Mouse (Mus musculus) testis, adult 2 months (tissue): ENCODE data around the gene Dgat2. TPM values are rescaled to one million over a fixed set of nuclear protein-coding genes. Genes with fewer than 3 reads are reported as not detected.

Experiments used
- H3K27ac ChIP-seq: fragments of 200-500 bp; 2 replicates; pipeline ENCODE4 v1.5.1; 2012; ENCODE audit warnings: low read depth, low read length; ENCODE audit not compliant: control insufficient read depth, insufficient read depth
- H3K27me3 ChIP-seq: fragments of 200-500 bp; 2 replicates; pipeline ENCODE4 v1.6.1; 2012; ENCODE audit warnings: mild to moderate bottlenecking, low read length, moderate library complexity; ENCODE audit not compliant: control insufficient read depth, insufficient read depth
- H3K36me3 ChIP-seq: fragments of 200-500 bp; 2 replicates; pipeline ENCODE4 v1.6.1; 2012; ENCODE audit warnings: mild to moderate bottlenecking, low read length; ENCODE audit not compliant: control insufficient read depth, insufficient read depth
- H3K4me1 ChIP-seq: fragments of 200-500 bp; 2 replicates; pipeline ENCODE4 v1.6.1; 2012; ENCODE audit warnings: low read length; ENCODE audit not compliant: control insufficient read depth, insufficient read depth
- H3K4me3 ChIP-seq: fragments of 200-500 bp; 2 replicates; pipeline ENCODE4 v1.5.1; 2012; ENCODE audit warnings: low read depth, mild to moderate bottlenecking, low read length, moderate library complexity, mixed read lengths; ENCODE audit not compliant: control insufficient read depth
- CTCF ChIP-seq: fragments of 200-500 bp; IDR thresholded peaks from 2 replicates; pipeline ENCODE4 v1.5.1; 2012; ENCODE audit warnings: low read depth, mild to moderate bottlenecking, inconsistent platforms, low read length, moderate library complexity; ENCODE audit not compliant: control insufficient read depth, insufficient read depth, insufficient replicate concordance
- POLR2A ChIP-seq: fragments of 200-500 bp; IDR thresholded peaks from 2 replicates; pipeline ENCODE4 v1.6.1; 2012; ENCODE audit warnings: low read depth, mild to moderate bottlenecking, inconsistent platforms, low read length, moderate library complexity; ENCODE audit not compliant: control insufficient read depth
- polyA plus RNA-seq: library from polyadenylated mRNA; depleted of rRNA; stranded (reverse); fragments of >200 nt; gene quantifications from 2 replicates; pipeline ENCODE4 v1.2.3, GENCODE M21; 2012

Dgat2 gene
- polyA plus RNA-seq, 1 experiment = 315 TPM

- Histone ChIP-seq H3K27ac (no peak overlapping the region), H3K4me3 (no peak overlapping the region)
Observed at GRCm38 (mm10) chr7:99191411-99191810, 8.9 kb upstream of the Dgat2 start.

DNA sequence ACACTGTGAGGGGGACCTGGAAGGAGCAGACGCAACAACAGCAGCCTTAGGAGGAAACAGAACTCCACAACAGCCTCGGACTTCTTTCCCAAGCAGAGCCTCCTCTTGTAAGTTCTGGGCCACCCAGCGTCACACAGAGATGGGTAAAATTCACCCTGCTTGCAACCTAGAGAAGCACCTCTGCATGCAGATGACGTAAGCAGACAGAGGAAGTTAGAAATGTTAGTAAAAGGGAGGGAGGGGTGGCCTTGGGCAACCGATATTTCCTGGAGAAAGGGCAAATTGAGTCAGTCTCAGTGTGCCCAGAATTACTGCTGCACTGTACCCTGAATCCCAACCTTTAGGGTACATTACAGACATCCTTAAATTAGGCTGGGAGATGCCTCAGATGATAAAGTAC, 7.4 kb upstream of the Dgat2 start:
- no peaks in the 10 kb centered on the region for H3K36me3 ChIP-seq
- H3K27ac ChIP-seq = no peak overlapping the region
- no peak for TF ChIP-seq POLR2A
- no peak for TF ChIP-seq CTCF
- H3K4me1 ChIP-seq = no peaks in the 10 kb centered on the region
- no peak overlapping the region for H3K4me3 ChIP-seq
- no peaks in the 10 kb centered on the region for H3K27me3 ChIP-seq

More at GRCm38 (mm10) chr7:99191411-99191810, 8.9 kb upstream of the Dgat2 start:
- H3K4me1 ChIP-seq = no peaks in the 10 kb centered on the region
- no peaks in the 10 kb centered on the region for H3K36me3 ChIP-seq
- TF ChIP-seq POLR2A (no peak), CTCF (no peak)
- H3K27me3 ChIP-seq = no peaks in the 10 kb centered on the region

DNA sequence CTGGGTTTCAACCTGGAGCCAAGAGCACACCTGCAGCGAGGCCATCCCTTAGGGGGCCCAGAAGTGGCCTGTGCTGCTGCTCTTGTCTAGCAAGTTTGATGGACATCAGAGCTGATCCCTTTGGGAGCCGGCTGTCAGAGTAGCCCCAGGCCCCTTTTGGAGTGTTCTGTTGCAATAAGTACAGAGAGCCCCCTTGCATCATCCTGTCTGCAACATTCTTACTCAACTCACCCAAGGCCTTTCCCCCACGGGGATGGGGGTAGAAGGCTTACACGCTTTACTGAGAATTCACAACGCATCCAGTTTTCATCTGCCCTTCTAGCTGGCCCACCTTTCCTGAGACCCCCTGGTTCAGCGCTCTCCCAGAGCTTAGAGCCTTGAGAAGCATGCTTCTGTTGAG, 6.1 kb upstream of the Dgat2 start:
- Histone ChIP-seq H3K27me3 (no peaks in the 10 kb centered on the region), H3K4me1 (no peaks in the 10 kb centered on the region), H3K4me3 (no peak overlapping the region), H3K27ac (no peak overlapping the region), H3K36me3 (no peaks in the 10 kb centered on the region)
- no peak for TF ChIP-seq CTCF
- TF ChIP-seq POLR2A = no peak

- Histone ChIP-seq H3K4me3 (no peak overlapping the region), H3K4me1 (no peaks in the 10 kb centered on the region), H3K27me3 (no peaks in the 10 kb centered on the region), H3K36me3 (no peaks in the 10 kb centered on the region), H3K27ac (no peak overlapping the region)
- TF ChIP-seq POLR2A (no peak), CTCF (no peak)
Observed at GRCm38 (mm10) chr7:99187451-99187850, 4.9 kb upstream of the Dgat2 start.

GRCm38 (mm10) chr7:99185405-99185804, 2.9 kb upstream of the Dgat2 start:
- TF ChIP-seq POLR2A (no peak), CTCF (no peak)
- H3K27ac ChIP-seq = no peak overlapping the region
- no peaks in the 10 kb centered on the region for H3K36me3 ChIP-seq
- H3K4me3 ChIP-seq = peak overlapping the region; percentile 32
- no peaks in the 10 kb centered on the region for H3K27me3 ChIP-seq
- peaks cover 5% of the 10 kb centered on the region for H3K4me1 ChIP-seq

GRCm38 (mm10) chr7:99183751-99184150, 1.2 kb upstream of the Dgat2 start:
- TF ChIP-seq POLR2A (no peak; the same call in 1 of the 2 replicates), CTCF (no peak)
- H3K27me3 ChIP-seq = no peaks in the 10 kb centered on the region
- H3K36me3 ChIP-seq = no peaks in the 10 kb centered on the region
- no peak overlapping the region for H3K27ac ChIP-seq
- H3K4me1 ChIP-seq = peaks cover 5% of the 10 kb centered on the region
- peak overlapping the region; percentile 88 for H3K4me3 ChIP-seq

DNA sequence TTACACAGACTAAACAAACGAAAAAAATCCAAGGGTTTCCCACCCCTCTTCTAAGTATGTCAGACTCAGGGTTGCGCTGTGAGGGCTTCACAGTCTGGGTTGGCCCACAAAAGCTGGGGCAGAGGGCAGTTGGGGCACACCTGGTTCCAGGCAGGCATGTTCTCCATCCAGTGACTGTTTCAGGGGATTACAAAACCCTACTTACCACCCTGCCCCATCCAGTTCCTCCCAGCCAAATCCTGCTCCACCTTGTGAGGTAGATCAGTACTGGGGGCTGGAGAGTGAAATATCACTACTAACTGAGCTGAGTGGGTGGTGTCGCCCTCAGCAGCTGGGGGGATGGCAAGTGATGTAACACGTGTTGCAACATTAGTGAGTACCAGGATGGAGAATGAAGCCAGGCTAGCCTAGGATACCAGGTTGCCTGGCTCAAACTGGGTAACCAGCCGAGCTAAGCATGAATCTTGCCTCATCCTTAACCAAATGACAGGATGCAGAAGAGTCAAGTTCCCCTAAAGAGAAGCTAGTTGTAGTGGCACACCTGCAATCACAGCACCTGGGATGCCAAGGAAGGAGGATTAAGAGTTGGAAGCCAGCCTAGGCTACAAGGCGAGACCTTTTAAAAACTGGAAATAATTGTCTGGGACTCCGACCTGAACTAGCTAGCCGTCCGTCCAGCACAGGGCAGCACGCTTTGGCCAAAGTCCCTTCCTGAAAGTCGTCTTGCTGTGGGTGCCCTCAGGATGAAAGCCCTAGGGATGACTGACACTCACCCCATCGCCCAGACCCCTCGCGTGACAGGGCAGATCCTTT, 694 bp downstream of the Dgat2 start:
- Histone ChIP-seq H3K27ac (peak overlapping the region; percentile 51), H3K36me3 (no peaks in the 10 kb centered on the region), H3K4me1 (peaks cover 5% of the 10 kb centered on the region), H3K27me3 (no peaks in the 10 kb centered on the region), H3K4me3 (peak overlapping the region; percentile 88)
- TF ChIP-seq POLR2A (no peak), CTCF (0 out of 2 replicates have a peak, but pooled peaks have one; percentile 9)

GRCm38 (mm10) chr7:99180162-99180561, 2.4 kb downstream of the Dgat2 start:
- Histone ChIP-seq H3K27me3 (no peaks in the 10 kb centered on the region), H3K4me1 (peaks cover 5% of the 10 kb centered on the region), H3K4me3 (peak overlapping the region; percentile 80), H3K27ac (no peak overlapping the region), H3K36me3 (no peaks in the 10 kb centered on the region)
- TF ChIP-seq CTCF = no peak
- TF ChIP-seq POLR2A = no peak
